Mouse (Mus musculus) embryonic facial prominence, embryonic 11.5 days (tissue): ENCODE data around the gene Tbx4. TPM values are rescaled to one million over a fixed set of nuclear protein-coding genes. Genes with fewer than 3 reads are reported as not detected.

ENCODE experiments used
- ATAC-seq: fragments of 200-750 bp; cut with Nextera tagmentation; replicated peaks from 2 replicates; pipeline ENCODE4 v1.8.0; 2017; ENCODE audit warnings: low read depth; ENCODE audit not compliant: insufficient number of reproducible peaks, low FRiP score, low TSS enrichment
- DNase-seq: peaks from one replicate; pipeline ENCODE4 v3.0.0-alpha.2; 2015; ENCODE audit warnings: low spot score
- H3K27ac ChIP-seq: fragments of 300-500 bp; sonication (generic); replicated peaks from 2 replicates; pipeline ENCODE4 v1.5.1; 2014; ENCODE audit warnings: mild to moderate bottlenecking, low read depth, low read length, control low read depth
- H3K27me3 ChIP-seq: fragments of 300-500 bp; sonication (generic); 2 replicates; pipeline ENCODE4 v1.6.1; 2014; ENCODE audit warnings: mild to moderate bottlenecking, low read length, moderate library complexity, mixed read lengths; ENCODE audit not compliant: control insufficient read depth, insufficient read depth
- H3K36me3 ChIP-seq: fragments of 300-500 bp; sonication (generic); replicated peaks from 2 replicates; pipeline ENCODE4 v1.6.1; 2014; ENCODE audit warnings: low read depth, mild to moderate bottlenecking, low read length, moderate library complexity, mixed read lengths; ENCODE audit not compliant: control insufficient read depth, insufficient read depth
- H3K4me1 ChIP-seq: fragments of 300-500 bp; sonication (generic); 2 replicates; pipeline ENCODE4 v1.6.1; 2014; ENCODE audit warnings: low read length, mixed read lengths; ENCODE audit not compliant: control insufficient read depth, insufficient read depth
- H3K4me2 ChIP-seq: fragments of 300-500 bp; sonication (generic); 2 replicates; pipeline ENCODE4 v1.6.1; 2014; ENCODE audit warnings: low read depth, mild to moderate bottlenecking, control low read depth, low read length, moderate library complexity
- H3K4me3 ChIP-seq: fragments of 300-500 bp; sonication (generic); 2 replicates; pipeline ENCODE4 v1.5.1; 2014; ENCODE audit warnings: low read depth, low read length, control low read depth
- H3K9ac ChIP-seq: fragments of 300-500 bp; sonication (generic); replicated peaks from 2 replicates; pipeline ENCODE4 v1.6.1; 2014; ENCODE audit warnings: mild to moderate bottlenecking, control low read depth, low read length
- H3K9me3 ChIP-seq: fragments of 300-500 bp; sonication (generic); replicated peaks from 2 replicates; pipeline ENCODE4 v1.6.1; 2016; ENCODE audit warnings: mild to moderate bottlenecking, low read length, inconsistent platforms, mixed read lengths; ENCODE audit not compliant: control insufficient read depth
- WGBS: fragments of 180-500 bp; shearing (Covaris S2); extraction: QIAGEN DNeasy Blood & Tissue Kit; methylation state at CpG from one replicate; pipeline ENCODE4 v1.1.7; 2014; 5-methylcytosine and 5-hydroxymethylcytosine counted together
- polyA plus RNA-seq: library from polyadenylated mRNA; unstranded; fragments of >200 nt; fragmentation: Nextera tagmentation; extraction: Ambion mirVana; gene quantifications from 2 replicates; pipeline ENCODE4 v1.2.1, GENCODE M21; 2014

Gene Tbx4
- polyA plus RNA-seq, 1 experiment from 2014 or later = 0.65 TPM

DNA sequence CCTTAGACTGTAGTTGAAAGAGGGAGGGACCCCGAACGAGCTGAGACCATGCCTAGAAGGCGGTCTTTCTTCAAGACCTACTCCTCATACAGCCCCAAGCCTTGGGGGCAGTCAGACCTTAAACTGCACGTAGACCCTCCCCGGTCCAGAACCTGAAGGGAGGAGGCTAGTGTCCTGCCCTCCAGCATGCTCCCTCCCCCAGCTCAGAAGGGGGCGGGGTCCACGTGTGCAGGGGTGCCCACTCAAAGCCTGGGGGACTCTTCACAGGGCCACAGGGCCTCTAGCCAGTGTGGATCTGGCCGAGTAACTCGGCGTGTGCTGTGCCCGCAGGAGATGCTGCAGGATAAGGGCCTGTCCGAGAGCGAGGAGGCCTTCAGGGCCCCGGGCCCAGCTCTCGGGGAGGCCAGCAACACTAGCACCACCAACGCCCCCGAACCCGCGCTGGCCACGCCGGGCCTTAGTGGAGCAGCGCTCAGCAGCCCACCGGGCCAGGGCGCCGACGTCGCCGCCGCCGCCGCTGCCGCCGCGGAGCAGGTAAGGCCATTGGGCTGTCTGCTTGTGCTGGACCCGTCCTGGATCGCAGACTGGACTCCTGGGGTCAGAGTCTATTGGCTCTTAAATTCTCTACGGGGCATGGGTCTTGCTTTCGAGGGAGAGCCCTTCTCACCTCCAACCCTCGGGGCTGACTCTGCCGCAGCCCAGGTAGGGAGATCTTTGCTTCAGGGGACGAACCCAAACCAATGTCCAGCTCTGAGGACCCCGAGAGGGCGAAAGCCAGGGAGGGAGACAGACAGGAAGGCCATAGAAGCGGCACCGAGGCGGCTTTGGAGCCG lies 3.7 kb downstream of the Tbx4 start:
- H3K27me3 ChIP-seq = peaks cover 70% of the 10 kb centered on the region
- H3K9ac ChIP-seq = no peak overlapping the region
- peaks cover 18% of the 10 kb centered on the region for H3K4me1 ChIP-seq
- H3K9me3 ChIP-seq = no peaks in the 10 kb centered on the region
- WGBS = 2% methylated on average over 44 of the region's 47 CpGs
- ATAC-seq (no peak), DNase-seq (peak; percentile 18)
- no peak overlapping the region for H3K4me2 ChIP-seq
- 0 out of 2 replicates have a peak overlapping the region, but pooled peaks have one; percentile 10 for H3K4me3 ChIP-seq
- no peak overlapping the region; the same call in 1 of the 2 replicates for H3K27ac ChIP-seq
- H3K36me3 ChIP-seq = no peaks in the 10 kb centered on the region

- ATAC-seq = no peak
- H3K4me3 ChIP-seq = 0 out of 2 replicates have a peak overlapping the region, but pooled peaks have one; percentile 5
- 3% methylated on average over 13 of the region's 13 CpGs for WGBS
Measured at GRCm38 (mm10) chr11:85890563-85890845, 4.3 kb downstream of the Tbx4 start.

GRCm38 (mm10) chr11:85891010-85891691 lies 4.9 kb downstream of the Tbx4 start:
- DNase-seq = no peak
- H3K4me2 ChIP-seq = no peak overlapping the region
- H3K9ac ChIP-seq = no peak overlapping the region; the same call in 1 of the 2 replicates
- ATAC-seq = no peak
- H3K4me1 ChIP-seq = peaks cover 20% of the 10 kb centered on the region
- under 1% methylated on average over 13 of the region's 13 CpGs for WGBS
- H3K27me3 ChIP-seq = peaks cover 69% of the 10 kb centered on the region
- H3K4me3 ChIP-seq = no peak overlapping the region
- no peaks in the 10 kb centered on the region for H3K36me3 ChIP-seq
- H3K27ac ChIP-seq = no peak overlapping the region
- H3K9me3 ChIP-seq = no peaks in the 10 kb centered on the region

More at GRCm38 (mm10) chr11:85890563-85890845, 4.3 kb downstream of the Tbx4 start:
- H3K27me3 ChIP-seq = peaks cover 71% of the 10 kb centered on the region
- no peak overlapping the region for H3K4me2 ChIP-seq
- peaks cover 21% of the 10 kb centered on the region for H3K4me1 ChIP-seq
- no peaks in the 10 kb centered on the region for H3K36me3 ChIP-seq
- H3K27ac ChIP-seq = no peak overlapping the region
- DNase-seq = peak; percentile 32
- H3K9ac ChIP-seq = no peak overlapping the region
- H3K9me3 ChIP-seq = no peaks in the 10 kb centered on the region

- no peak for DNase-seq
- 3% methylated on average over 2 of the region's 2 CpGs for whole genome bisulfite sequencing
- H3K9ac ChIP-seq = no peak overlapping the region
Measured at GRCm38 (mm10) chr11:85891692-85892040, 5.4 kb downstream of the Tbx4 start.

GRCm38 (mm10) chr11:85892771-85893170 lies 6.5 kb downstream of the Tbx4 start:
- ATAC-seq (no peak), DNase-seq (no peak)
- no peaks in the 10 kb centered on the region for H3K36me3 ChIP-seq
- H3K9me3 ChIP-seq = no peaks in the 10 kb centered on the region
- H3K4me2 ChIP-seq = no peak overlapping the region
- peaks cover 64% of the 10 kb centered on the region for H3K27me3 ChIP-seq
- WGBS = 4% methylated on average over 6 of the region's 6 CpGs
- peaks cover 16% of the 10 kb centered on the region for H3K4me1 ChIP-seq
- no peak overlapping the region for H3K27ac ChIP-seq
- H3K9ac ChIP-seq = no peak overlapping the region
- no peak overlapping the region for H3K4me3 ChIP-seq

More at GRCm38 (mm10) chr11:85891692-85892040, 5.4 kb downstream of the Tbx4 start:
- no peaks in the 10 kb centered on the region for H3K36me3 ChIP-seq
- ATAC-seq = no peak
- peaks cover 16% of the 10 kb centered on the region for H3K4me1 ChIP-seq
- H3K9me3 ChIP-seq = no peaks in the 10 kb centered on the region
- H3K4me3 ChIP-seq = no peak overlapping the region
- H3K4me2 ChIP-seq = no peak overlapping the region
- H3K27ac ChIP-seq = no peak overlapping the region
- H3K27me3 ChIP-seq = peaks cover 64% of the 10 kb centered on the region

- no peaks in the 10 kb centered on the region for H3K36me3 ChIP-seq
- H3K4me2 ChIP-seq = no peak overlapping the region
- ATAC-seq (no peak), DNase-seq (no peak)
- H3K27me3 ChIP-seq = peaks cover 64% of the 10 kb centered on the region
- H3K9me3 ChIP-seq = no peaks in the 10 kb centered on the region
- no peak overlapping the region for H3K27ac ChIP-seq
- peaks cover 13% of the 10 kb centered on the region for H3K4me1 ChIP-seq
- no peak overlapping the region for H3K4me3 ChIP-seq
- no peak overlapping the region for H3K9ac ChIP-seq
- 2% methylated on average over 13 of the region's 13 CpGs for WGBS
Measured at GRCm38 (mm10) chr11:85893400-85894135, 7.3 kb downstream of the Tbx4 start.

- no peak overlapping the region for H3K9ac ChIP-seq
- H3K4me1 ChIP-seq = peaks cover 13% of the 10 kb centered on the region
- H3K36me3 ChIP-seq = no peaks in the 10 kb centered on the region
- no peak for DNase-seq
- H3K4me3 ChIP-seq = no peak overlapping the region
- no peaks in the 10 kb centered on the region for H3K9me3 ChIP-seq
- no peak overlapping the region for H3K4me2 ChIP-seq
- peaks cover 62% of the 10 kb centered on the region for H3K27me3 ChIP-seq
- ATAC-seq = no peak
- no peak overlapping the region for H3K27ac ChIP-seq
- 1% methylated on average over 3 of the region's 3 CpGs for WGBS
Measured at GRCm38 (mm10) chr11:85894136-85894530, 7.9 kb downstream of the Tbx4 start.
